Mouse (Mus musculus) adipose tissue, adult 10 weeks (tissue): ENCODE results near the gene Pdxdc1. TPM values are rescaled to one million over a fixed set of nuclear protein-coding genes. Genes with fewer than 3 reads are reported as not detected.

Experiments
- polyA plus RNA-seq: library from polyadenylated mRNA; stranded (reverse); fragments of 350-450 nt; fragmentation: Illumina TruSeq; extraction: RNeasy Lipid Tissue Mini Kit (QIAGEN cat#74804); gene quantifications from one replicate; pipeline ENCODE4 v1.2.3, GENCODE M21; 2014; ENCODE audit warnings: low read depth, low replicate concordance

Pdxdc1 gene
- 215 TPM for polyA plus RNA-seq

DNA sequence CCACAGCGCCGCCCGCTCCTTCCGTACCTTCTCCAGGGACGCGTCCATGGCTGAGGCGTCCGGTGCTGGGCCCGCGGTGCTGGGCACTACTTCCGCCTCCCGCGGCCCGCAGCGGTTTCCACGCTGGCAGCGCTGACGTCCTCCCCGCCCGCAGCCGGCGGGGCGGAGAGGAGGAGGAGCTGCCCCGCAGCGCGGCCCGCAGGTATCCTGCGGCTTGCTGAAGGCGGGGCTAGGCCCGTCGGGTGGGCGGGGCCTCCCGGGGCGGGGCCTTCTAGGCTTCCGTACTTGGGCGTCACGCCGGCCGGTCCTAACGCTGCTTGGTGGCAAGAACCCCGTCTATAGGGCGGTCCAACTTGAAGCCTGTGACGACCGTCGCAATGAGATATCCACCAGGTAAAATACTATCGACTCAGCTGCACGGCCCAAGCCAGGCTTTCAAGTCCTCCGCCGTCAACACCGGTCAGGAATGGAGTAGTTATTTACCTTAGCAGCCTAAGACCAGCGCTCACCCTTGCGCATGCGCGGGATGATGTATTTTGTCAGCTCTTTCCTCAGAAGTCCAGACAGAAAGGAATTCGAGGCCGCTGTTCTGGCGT, at the start of gene Pdxdc1, which contains the start of gene Mpv17l:
TSS of gene Pdxdc1 (minus strand) at position 244 of the 596 bp plus-strand sequence.
TSS of gene Mpv17l (plus strand) at position 274 of the 596 bp plus-strand sequence.

GRCm38 (mm10) chr16:13818560-13819393, 84.2 kb downstream of the Pdxdc1 start, which contains the start of gene Ntan1:
Gene Ntan1 (plus strand): TSS chr16:13818845.

Other genes with a start within 250 kb of the Pdxdc1 start
- 26.6 TPM for gene Parn, start 235.0 kb downstream of the Pdxdc1 start, polyA plus RNA-seq
- 38.3 TPM for gene Bfar, start 231.3 kb downstream of the Pdxdc1 start, polyA plus RNA-seq
- 1.9 TPM for gene 3110001I22Rik, start 231.2 kb downstream of the Pdxdc1 start, polyA plus RNA-seq
- gene Pla2g10, start 172.1 kb downstream of the Pdxdc1 start, polyA plus RNA-seq: 0.32 TPM
- gene Rrn3, start 122.4 kb downstream of the Pdxdc1 start, polyA plus RNA-seq: 18.8 TPM
- gene Ntan1, start 84.3 kb downstream of the Pdxdc1 start, polyA plus RNA-seq: 66.6 TPM
- 8.0 TPM for gene Mpv17l, start within 50 bp of the Pdxdc1 start, polyA plus RNA-seq
- gene 2900011O08Rik, start 83.5 kb upstream of the Pdxdc1 start, polyA plus RNA-seq: 1.1 TPM
- gene Ifitm7, start 83.8 kb upstream of the Pdxdc1 start, polyA plus RNA-seq: 2.6 TPM